Mouse (Mus musculus): ENCODE results near the gene Syn3.
A peak's percentile ranks its signal among the peaks of the same experiment; 100 is the strongest.
"Not testable (repeated sequence)": the region's sequence is repeated elsewhere in the genome, so short reads cannot be mapped to it uniquely, and the experiment has no call there.

Syn3 gene

GRCm38 (mm10) chr10:86026807-86027206, 471.9 kb downstream of the Syn3 start:
- DNase-seq = not testable (repeated sequence)

DNA sequence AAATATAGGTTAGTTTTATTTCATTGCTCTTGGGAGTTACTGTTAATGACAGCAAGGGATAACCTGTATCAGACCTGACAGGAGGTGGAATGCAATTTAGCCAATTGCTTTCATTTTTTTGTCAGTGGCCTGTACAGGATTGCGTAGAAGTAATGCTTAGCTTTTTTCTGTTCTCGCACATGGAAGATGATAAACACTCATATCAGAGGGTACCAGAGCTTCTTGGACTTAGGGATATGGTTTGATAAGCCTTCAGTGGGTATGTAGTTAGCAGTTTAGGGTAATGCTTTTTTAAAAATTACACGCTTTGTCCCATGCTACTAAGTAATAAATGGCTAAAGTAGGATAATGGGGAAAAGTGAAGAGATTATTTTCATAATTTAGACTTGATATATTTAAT, 472.3 kb downstream of the Syn3 start:
- no peak for DNase-seq

GRCm38 (mm10) chr10:86025906-86026305, 472.8 kb downstream of the Syn3 start:
- DNase-seq = no peak

DNA sequence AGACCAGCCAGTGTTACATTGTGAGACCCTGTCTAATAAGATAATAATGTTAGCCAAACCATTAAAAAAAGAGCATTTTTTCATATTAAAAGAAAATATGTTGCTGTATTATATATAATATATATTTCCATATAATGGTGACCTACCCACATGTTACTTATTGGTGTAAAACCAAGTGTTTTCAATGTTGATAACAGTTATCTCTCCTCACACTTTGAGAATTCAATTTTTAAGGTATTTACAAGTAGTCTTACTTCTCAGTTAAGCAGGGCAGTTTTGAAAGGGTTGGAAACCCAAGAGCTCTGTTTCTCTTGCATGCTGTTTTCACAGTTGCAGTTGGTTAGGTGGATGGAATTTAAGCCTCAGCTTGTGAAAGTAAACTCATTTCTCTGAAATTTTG, 475.5 kb downstream of the Syn3 start:
- no peak for DNase-seq

GRCm38 (mm10) chr10:86022474-86022816, 476.3 kb downstream of the Syn3 start:
- DNase-seq = no peak

DNA sequence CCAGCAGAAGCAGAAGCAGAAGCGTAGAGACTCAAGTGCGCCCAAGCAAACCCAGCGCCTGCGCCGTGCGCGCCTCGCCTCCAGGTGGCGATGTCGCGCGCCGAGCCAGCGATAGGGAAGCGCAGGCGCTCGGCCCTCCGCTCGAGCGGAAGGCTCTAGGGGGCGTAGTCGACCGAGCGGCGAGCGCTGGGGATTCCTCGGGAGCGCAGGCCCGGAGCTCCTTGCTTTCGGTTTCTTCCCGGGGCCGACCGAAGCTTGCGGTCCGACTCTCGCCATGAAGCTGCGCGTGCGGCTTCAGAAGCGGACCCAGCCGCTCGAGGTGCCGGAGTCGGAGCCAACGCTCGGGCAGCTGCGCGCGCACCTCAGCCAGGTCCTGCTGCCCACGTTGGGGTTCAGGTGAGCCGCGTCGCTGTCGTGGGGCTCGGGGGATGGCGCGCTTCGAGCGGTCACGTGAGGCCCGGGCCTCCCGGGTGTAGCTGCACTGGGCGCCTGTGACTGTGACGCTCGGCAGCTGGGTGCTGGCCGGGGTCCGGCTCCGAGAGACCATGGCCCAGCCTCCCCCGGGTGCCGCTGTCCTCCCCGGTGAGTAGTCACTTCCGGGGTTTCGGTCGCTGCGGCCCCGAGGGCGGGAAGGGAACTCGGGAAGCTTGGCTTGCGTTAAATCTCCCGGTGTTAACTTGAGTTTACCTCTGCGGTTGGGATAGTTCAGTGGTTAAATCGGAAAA, 476.8 kb downstream of the Syn3 start, which contains the start of gene Fbxo7:
Fbxo7 (plus strand) TSS at position 224 of the 725 bp plus-strand sequence.
- peak; percentile 89 for DNase-seq

- no peak for DNase-seq
These were observed 477.3 kb downstream of the Syn3 start for GRCm38 (mm10) chr10:86021408-86021748.

DNA sequence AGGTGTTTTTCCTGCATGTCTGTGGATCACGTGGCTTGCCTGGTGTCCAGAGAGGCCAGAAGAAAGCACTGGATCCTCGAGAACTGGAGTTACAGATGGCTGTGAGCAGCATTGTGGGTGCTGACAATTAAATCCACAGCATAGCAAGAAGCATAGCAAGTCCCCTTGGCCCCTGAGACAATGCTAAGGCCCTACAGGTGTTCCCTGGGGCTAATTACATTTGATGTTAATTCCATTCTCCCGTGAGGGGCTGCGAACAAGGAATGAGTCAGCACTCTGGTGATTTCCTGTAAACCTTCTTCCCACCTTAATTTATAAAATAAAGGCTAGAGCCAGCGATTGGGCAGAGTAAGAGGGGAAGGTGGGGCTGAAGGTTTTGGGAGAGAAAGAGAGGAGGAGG, 479.9 kb downstream of the Syn3 start:
- DNase-seq = no peak

DNA sequence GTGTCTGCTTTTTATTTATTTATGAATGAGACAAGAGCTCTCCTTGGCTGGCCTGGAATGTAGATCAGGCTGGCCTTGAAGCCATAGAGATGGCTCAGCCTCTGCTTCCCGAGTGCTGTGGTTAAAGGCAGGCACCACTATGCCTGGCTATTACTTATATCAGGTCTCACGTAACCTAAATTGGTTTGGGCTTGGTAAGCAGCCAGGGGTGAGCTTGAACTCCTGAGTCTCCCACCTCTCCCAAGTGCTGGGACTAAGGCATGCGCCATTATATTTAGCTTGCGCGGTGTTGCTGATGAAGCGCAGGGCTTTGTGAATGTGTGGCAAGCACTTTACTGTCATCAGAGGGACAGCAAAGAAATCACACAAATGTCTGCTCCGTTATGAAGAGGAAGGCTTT, 480.9 kb downstream of the Syn3 start:
- no peak for DNase-seq

DNA sequence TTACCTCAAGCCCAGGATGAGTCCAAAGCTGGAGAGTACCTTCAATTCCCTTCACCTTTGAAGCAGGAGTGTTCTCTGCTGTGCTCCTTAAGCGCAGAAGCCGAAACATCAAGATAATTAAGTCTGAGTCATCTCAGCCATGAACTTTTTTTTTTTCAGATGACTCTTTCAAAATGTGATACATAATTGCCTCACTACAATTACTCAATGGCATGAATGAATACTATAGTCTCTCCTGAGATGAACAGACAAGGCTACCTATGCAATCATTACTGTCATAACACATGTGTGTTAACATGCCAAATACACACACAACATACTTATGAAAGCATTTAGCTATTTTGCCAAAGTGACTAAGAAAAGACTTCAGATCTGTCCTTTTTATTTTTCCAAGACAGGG, 486.9 kb downstream of the Syn3 start, which contains the start of gene Bpifc:
Bpifc (minus strand) TSS at position 115 of the 400 bp plus-strand sequence.
- no peak for DNase-seq

- DNase-seq = no peak
These were observed 487.5 kb downstream of the Syn3 start for GRCm38 (mm10) chr10:86011172-86011571.

DNA sequence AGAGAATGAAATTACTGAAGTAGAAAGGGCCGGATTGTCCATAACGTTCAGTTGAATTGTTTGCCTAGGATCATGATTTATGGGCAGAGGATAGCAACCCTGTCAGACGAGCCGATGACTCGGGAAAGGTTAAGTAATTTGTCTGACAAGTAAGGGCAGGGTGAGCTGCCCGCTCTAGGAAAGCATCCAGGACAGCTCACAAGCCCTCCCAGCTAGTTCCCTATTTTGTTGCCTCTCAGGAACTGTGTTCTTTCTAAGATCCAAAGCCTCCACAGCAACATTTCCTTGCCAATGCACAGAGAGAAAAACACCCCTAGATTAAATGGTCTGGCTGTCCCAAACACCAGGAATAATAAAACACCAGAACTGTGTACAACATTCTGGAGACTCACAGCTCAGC, 488.1 kb downstream of the Syn3 start:
- DNase-seq = no peak

- no peak for DNase-seq
These were observed 489.0 kb downstream of the Syn3 start for GRCm38 (mm10) chr10:86009688-86010087.

DNA sequence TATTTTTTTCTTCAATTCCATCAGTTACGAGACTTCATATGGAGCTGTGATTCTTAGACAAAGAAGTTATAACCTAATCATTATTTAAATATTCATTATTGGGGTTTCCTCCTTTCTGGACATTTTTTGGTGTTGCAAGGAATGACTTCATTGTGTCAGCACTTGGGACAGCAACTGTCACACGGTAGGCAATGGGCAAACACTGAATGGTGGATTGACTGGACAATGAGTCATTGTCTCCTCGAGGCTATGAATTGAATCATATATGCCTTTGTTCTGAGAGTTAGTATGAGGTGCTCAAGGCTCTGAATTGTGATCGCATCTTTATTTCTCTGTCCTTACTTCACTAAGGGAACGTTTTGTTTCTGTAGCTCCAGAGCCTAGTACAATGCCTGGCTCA, 492.2 kb downstream of the Syn3 start:
- no peak for DNase-seq
